Mouse (Mus musculus): ENCODE measurements at regions not wholly inside any gene's neighbourhood (a gene's known extent, or its start where the extent isn't known, plus 50 kb on each side); places are given as distances from the start of the nearest gene placed in this dataset.

GRCm38 (mm10) chr13:72023666-72024065 lies 60.1 kb upstream of the Irx1 start:
- no peak for TF ChIP-seq MAFK (IDR thresholded peaks at IDR 0.05; ENCODE audit: insufficient read depth, low read depth, low read length)
- no peak for TF ChIP-seq ZNF384 (IDR thresholded peaks at IDR 0.05; ENCODE audit: low read depth, low read length)
- TF ChIP-seq ZC3H11A (IDR thresholded peaks at IDR 0.05; ENCODE audit: borderline replicate concordance, low read depth, low read length) = no peak
- TF ChIP-seq HCFC1 (IDR thresholded peaks at IDR 0.05; ENCODE audit: borderline replicate concordance, insufficient read depth, low read length) = no peak

Measured in ES-E14 (cell line).